Mouse (Mus musculus): ENCODE measurements around the gene Kcnq2. TPM values are rescaled to one million over a fixed set of nuclear protein-coding genes. Genes with fewer than 3 reads are reported as not detected.
A peak's percentile ranks its signal among the peaks of the same experiment; 100 is the strongest.

Gene Kcnq2
- total and polyA plus RNA-seq, 2 experiments from 2014 or later: 40.6 to 134 TPM

DNA sequence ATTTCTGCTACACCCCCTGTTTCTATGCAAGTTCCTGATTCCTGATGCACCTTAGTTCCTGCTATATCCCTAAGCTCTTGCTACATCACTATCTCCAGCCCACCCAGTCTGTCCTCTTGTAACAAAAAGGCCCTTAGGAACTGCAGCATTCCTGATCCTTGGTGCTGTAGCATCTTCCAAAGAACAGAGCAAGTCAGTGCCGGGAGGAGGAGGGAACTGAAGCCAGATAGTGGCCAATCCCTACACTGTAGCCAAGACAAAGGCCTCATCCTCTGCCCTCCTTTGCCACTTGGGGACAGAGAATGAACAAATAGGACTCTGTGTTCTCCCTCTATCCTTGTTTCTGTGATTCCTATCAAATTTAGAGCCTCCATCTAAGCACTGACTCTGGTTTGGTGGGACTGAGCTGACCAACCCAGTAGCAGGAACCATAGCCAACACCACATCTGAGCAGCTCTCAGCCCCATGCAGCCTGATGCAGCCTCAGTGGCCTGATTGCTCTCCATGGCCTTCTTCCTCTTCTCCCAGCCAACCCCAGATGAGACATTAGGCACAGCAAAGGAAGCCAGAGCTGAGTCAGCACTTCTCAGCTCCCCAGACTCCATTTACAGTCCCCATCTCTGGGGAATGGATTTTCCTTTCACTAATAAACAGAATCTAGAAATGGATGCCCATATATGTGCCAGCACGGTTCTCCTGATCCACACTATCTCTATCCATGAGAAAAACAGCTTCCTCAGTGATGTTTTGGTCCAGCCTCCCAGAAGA, 8.6 kb upstream of the Kcnq2 start:
- no peak overlapping the region for H3K4me2 ChIP-seq (ENCODE audit: low read depth, low read length, poor library complexity, severe bottlenecking)
- WGBS: 64% methylated on average over 2 of the region's 2 CpGs
- H3K9ac ChIP-seq (replicated peaks; ENCODE audit: low read length, poor library complexity, severe bottlenecking): no peak overlapping the region

DNA sequence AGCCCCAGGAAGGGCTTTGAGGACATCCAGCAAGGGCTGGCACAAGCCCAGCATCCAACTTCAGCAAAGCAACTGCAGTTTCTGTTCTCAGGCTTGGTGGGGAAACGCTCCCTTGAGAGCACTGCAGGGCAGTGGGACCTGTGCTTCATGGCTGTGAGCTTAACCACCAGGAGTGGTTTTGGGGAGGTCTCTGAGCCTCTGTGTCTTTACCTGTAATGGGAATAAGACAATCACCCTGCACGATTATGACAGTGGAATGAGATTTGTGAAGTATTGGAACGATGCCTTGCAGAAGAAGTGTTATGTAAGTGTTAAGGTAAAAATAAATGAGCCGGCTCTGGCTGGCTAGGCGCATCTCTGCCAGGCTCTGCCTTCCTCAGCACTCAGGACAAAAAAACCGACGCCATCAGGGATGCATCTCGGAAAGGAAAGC, 7.6 kb upstream of the Kcnq2 start:
- ATAC-seq (ENCODE audit: low FRiP score) (no peak), DNase-seq (ENCODE audit: low spot score) (no peak)
- Histone ChIP-seq H3K9me3 (ENCODE audit: low read length) (no peaks in the 10 kb centered on the region), H3K9ac (replicated peaks; ENCODE audit: low read length, poor library complexity, severe bottlenecking) (no peak overlapping the region), H3K4me2 (ENCODE audit: low read depth, low read length, poor library complexity, severe bottlenecking) (no peak overlapping the region), H3K36me3 (ENCODE audit: insufficient read depth, low read length) (peaks cover 4% of the 10 kb centered on the region; the same call in 1 of the 2 replicates), H3K27ac (ENCODE audit: low read depth, low read length) (no peak overlapping the region), H3K4me1 (ENCODE audit: insufficient read depth, low read length) (no peaks in the 10 kb centered on the region), H3K4me3 (ENCODE audit: low read depth, low read length) (no peak overlapping the region), H3K27me3 (ENCODE audit: insufficient read depth, low read length) (no peaks in the 10 kb centered on the region; the same call in 1 of the 2 replicates)
- WGBS: 67% methylated on average over 8 of the region's 8 CpGs
- TF ChIP-seq CTCF (IDR thresholded peaks at IDR 0.05): no peak

More for the DNA sequence above, 8.6 kb upstream of the Kcnq2 start:
- DNase-seq (ENCODE audit: low spot score) (no peak), ATAC-seq (ENCODE audit: low FRiP score) (no peak)
- peaks cover 3% of the 10 kb centered on the region; the same call in 1 of the 2 replicates for H3K4me1 ChIP-seq (ENCODE audit: insufficient read depth, low read length)
- peaks cover 4% of the 10 kb centered on the region; the same call in 1 of the 2 replicates for H3K36me3 ChIP-seq (ENCODE audit: insufficient read depth, low read length)
- TF ChIP-seq CTCF (IDR thresholded peaks at IDR 0.05): no peak
- H3K27ac ChIP-seq (ENCODE audit: low read depth, low read length): no peak overlapping the region
- H3K4me3 ChIP-seq (ENCODE audit: low read depth, low read length): no peak overlapping the region
- H3K9me3 ChIP-seq (ENCODE audit: low read length): no peaks in the 10 kb centered on the region
- no peaks in the 10 kb centered on the region; the same call in 1 of the 2 replicates for H3K27me3 ChIP-seq (ENCODE audit: insufficient read depth, low read length)

DNA sequence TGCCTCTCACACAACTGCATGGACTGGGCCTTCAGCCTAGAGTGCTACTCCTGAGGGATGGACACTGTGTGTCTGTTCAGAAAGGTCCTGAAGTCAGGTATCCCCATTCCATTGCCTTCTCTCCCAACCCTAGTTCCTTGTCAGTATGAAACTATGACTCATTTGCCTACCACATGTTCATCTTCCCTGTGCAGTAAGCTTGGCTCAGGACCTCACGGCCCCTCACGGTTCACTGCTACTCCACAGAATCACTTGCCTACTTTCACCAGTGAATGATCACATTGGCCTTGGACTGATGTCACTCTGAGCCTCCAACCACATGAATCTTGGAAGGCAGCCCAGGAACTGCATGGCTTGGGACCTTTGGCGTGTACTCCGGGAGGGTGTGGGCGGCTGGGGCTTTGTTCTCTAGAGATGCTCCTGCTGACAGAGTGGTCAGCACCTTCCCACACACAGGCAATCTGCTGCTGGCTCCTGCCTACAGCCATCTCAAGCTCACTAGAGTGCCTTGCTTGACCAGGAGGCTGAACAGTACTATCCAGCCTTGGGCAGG, 4.6 kb upstream of the Kcnq2 start:
- Histone ChIP-seq H3K27me3 (ENCODE audit: insufficient read depth, low read length) (no peaks in the 10 kb centered on the region; the same call in 1 of the 2 replicates), H3K4me2 (ENCODE audit: low read depth, low read length, poor library complexity, severe bottlenecking) (no peak overlapping the region), H3K9ac (replicated peaks; ENCODE audit: low read length, poor library complexity, severe bottlenecking) (no peak overlapping the region), H3K36me3 (ENCODE audit: insufficient read depth, low read length) (no peaks in the 10 kb centered on the region), H3K27ac (ENCODE audit: low read depth, low read length) (no peak overlapping the region), H3K4me3 (ENCODE audit: low read depth, low read length) (no peak overlapping the region), H3K4me1 (ENCODE audit: insufficient read depth, low read length) (no peaks in the 10 kb centered on the region), H3K9me3 (ENCODE audit: low read length) (no peaks in the 10 kb centered on the region)
- DNase-seq (ENCODE audit: low spot score): no peak
- 84% methylated on average over 5 of the region's 5 CpGs for WGBS
- no peak for ATAC-seq (ENCODE audit: low FRiP score)
- no peak for TF ChIP-seq CTCF (IDR thresholded peaks at IDR 0.05)

DNA sequence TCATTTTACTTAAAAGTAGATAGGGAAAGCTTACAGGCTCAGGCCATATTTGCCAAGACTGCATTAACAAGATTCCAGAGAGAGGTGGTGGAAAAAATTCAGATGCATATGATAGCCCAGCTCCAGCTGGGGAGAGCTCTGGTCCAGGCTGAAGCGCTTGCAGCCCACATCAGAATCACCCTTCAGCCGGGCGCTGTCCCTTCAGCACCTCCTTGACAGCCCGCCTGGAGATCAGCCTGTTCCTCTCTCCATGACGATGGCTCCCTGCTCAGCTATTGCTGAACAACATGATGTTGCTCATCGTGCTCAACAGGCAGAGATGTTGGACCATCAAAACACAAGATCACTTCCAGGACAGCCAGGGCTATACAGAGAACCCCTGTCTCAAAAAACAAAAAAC, 1.8 kb upstream of the Kcnq2 start:
- Histone ChIP-seq H3K27ac (ENCODE audit: low read depth, low read length) (no peak overlapping the region), H3K4me1 (ENCODE audit: insufficient read depth, low read length) (peaks cover 10% of the 10 kb centered on the region), H3K27me3 (ENCODE audit: insufficient read depth, low read length) (no peaks in the 10 kb centered on the region; the same call in 1 of the 2 replicates), H3K9me3 (ENCODE audit: low read length) (no peaks in the 10 kb centered on the region), H3K36me3 (ENCODE audit: insufficient read depth, low read length) (no peaks in the 10 kb centered on the region), H3K4me2 (ENCODE audit: low read depth, low read length, poor library complexity, severe bottlenecking) (no peak overlapping the region), H3K4me3 (ENCODE audit: low read depth, low read length) (no peak overlapping the region), H3K9ac (replicated peaks; ENCODE audit: low read length, poor library complexity, severe bottlenecking) (no peak overlapping the region)
- TF ChIP-seq CTCF (IDR thresholded peaks at IDR 0.05): no peak
- no peak for DNase-seq (ENCODE audit: low spot score)
- WGBS: 5% methylated on average over 6 of the region's 6 CpGs
- ATAC-seq (ENCODE audit: low FRiP score): no peak

DNA sequence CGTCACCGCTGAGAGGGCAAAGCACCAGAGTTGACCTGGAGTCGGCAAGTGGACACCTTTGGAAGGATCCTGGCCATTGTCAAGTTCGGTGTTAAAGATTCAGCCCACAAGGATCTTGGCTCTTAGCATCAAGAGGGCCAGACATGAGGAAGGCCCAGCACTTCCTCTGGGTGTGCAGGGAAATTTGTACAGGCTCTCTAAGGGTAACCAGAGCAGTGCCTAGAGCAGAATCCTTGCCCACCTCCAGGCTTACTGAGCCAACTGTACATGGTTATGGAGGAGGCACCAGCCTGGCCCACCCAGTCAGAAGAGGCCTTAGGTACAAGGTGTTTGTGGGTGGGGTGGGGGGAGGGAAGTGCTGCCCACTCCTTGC, 332 bp upstream of the Kcnq2 start:
- H3K9ac ChIP-seq (replicated peaks; ENCODE audit: low read length, poor library complexity, severe bottlenecking): peak overlapping the region; percentile 98
- peak overlapping the region; percentile 52 for H3K4me2 ChIP-seq (ENCODE audit: low read depth, low read length, poor library complexity, severe bottlenecking)
- peak overlapping the region; percentile 97 for H3K27ac ChIP-seq (ENCODE audit: low read depth, low read length)
- H3K36me3 ChIP-seq (ENCODE audit: insufficient read depth, low read length): no peaks in the 10 kb centered on the region
- TF ChIP-seq CTCF (IDR thresholded peaks at IDR 0.05): no peak
- no peak for ATAC-seq (ENCODE audit: low FRiP score)
- WGBS: 5% methylated on average over 4 of the region's 4 CpGs
- no peak for DNase-seq (ENCODE audit: low spot score)
- no peaks in the 10 kb centered on the region; the same call in 1 of the 2 replicates for H3K27me3 ChIP-seq (ENCODE audit: insufficient read depth, low read length)
- H3K4me3 ChIP-seq (ENCODE audit: low read depth, low read length): peak overlapping the region; percentile 82
- peaks cover 10% of the 10 kb centered on the region for H3K4me1 ChIP-seq (ENCODE audit: insufficient read depth, low read length)
- H3K9me3 ChIP-seq (ENCODE audit: low read length): no peaks in the 10 kb centered on the region

All from midbrain, postnatal 0 days (tissue).